Mouse (Mus musculus) kidney, adult 2 months (tissue): ENCODE measurements around the gene Cnpy4.

Source experiments
- CTCF ChIP-seq: fragments of 200-500 bp; conservative IDR thresholded peaks from 2 replicates; pipeline ENCODE4 v1.5.1; 2011; ENCODE audit warnings: low read depth, mild to moderate bottlenecking, control low read depth, low read length, moderate library complexity, mixed read lengths; ENCODE audit not compliant: insufficient read depth, insufficient read length
- POLR2A ChIP-seq: fragments of 200-500 bp; IDR thresholded peaks from one replicate; pipeline ENCODE4 v1.6.1; 2011; ENCODE audit warnings: low read depth, low read length, control low read depth

DNA sequence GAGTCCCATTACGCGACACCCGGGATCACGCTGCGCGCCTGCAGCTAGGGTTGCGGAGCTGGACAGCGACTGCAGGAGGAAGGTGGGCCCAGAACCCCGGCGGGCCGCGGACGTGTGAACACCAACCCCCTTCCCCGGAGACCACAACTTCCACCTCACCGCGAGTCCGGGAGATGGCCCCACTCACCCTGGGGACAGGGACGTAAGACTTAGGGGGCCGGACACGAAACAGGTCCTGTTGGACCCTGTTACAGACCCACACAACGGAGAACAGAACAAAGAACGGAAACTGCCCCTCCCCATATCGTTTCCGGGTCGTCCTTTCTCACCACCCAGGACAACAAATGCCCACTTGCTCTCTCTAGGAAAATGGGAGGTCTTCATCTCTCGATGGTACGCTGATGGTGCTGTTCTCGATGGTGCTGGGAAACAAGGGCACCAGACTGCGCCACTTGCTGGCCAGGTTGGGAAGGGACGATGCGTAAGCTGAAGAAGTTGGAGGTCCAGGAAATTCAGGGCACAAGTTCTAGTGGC lies 31.8 kb upstream of the Cnpy4 start, which contains the start of gene Zfp113:
- TF ChIP-seq CTCF (peak; percentile 98; the same call in 1 of the 2 replicates), POLR2A (no peak)
